Mouse (Mus musculus) embryo, embryonic 9.5 days (tissue): ENCODE data around the gene Rapgef3.

Source experiments
- DNase-seq: peaks from one replicate; pipeline ENCODE4 v3.0.0-alpha.2; 2017; ENCODE audit errors: extremely low spot score

The Rapgef3 gene

GRCm38 (mm10) chr15:97793386-97794153, 25.8 kb upstream of the Rapgef3 start:
- DNase-seq, result no peak

- DNase-seq, result no peak
Observed at GRCm38 (mm10) chr15:97791126-97791700, 23.4 kb upstream of the Rapgef3 start.

GRCm38 (mm10) chr15:97789761-97790505, 22.2 kb upstream of the Rapgef3 start:
- DNase-seq, result peak; percentile 49

GRCm38 (mm10) chr15:97788821-97789220, 21.0 kb upstream of the Rapgef3 start:
- no peak for DNase-seq

- DNase-seq, result no peak
Observed at GRCm38 (mm10) chr15:97787799-97788667, 20.3 kb upstream of the Rapgef3 start.

GRCm38 (mm10) chr15:97787148-97787798, 19.5 kb upstream of the Rapgef3 start:
- DNase-seq, result no peak

- no peak for DNase-seq
Observed at GRCm38 (mm10) chr15:97786412-97787112, 18.8 kb upstream of the Rapgef3 start.

GRCm38 (mm10) chr15:97785731-97786411, 18.1 kb upstream of the Rapgef3 start:
- no peak for DNase-seq

- DNase-seq, result no peak
Observed at GRCm38 (mm10) chr15:97784561-97785161, 16.9 kb upstream of the Rapgef3 start.

- peak; percentile 90 for DNase-seq
Observed at GRCm38 (mm10) chr15:97784092-97784559, 16.4 kb upstream of the Rapgef3 start.

GRCm38 (mm10) chr15:97782749-97783105, 15.0 kb upstream of the Rapgef3 start:
- DNase-seq, result peak; percentile 71

GRCm38 (mm10) chr15:97781961-97782748, 14.4 kb upstream of the Rapgef3 start:
- DNase-seq, result peak; percentile 61

- no peak for DNase-seq
Observed at GRCm38 (mm10) chr15:97780611-97781031, 12.8 kb upstream of the Rapgef3 start.

- no peak for DNase-seq
Observed at GRCm38 (mm10) chr15:97779576-97779975, 11.8 kb upstream of the Rapgef3 start.

GRCm38 (mm10) chr15:97778311-97779098, 10.7 kb upstream of the Rapgef3 start, which contains the start of gene Slc48a1:
Gene Slc48a1, plus strand, starts transcription at chr15:97778520.
- DNase-seq, result no peak

- DNase-seq, result no peak
Observed at GRCm38 (mm10) chr15:97776919-97777318, 9.1 kb upstream of the Rapgef3 start.

- DNase-seq, result peak; percentile 66
Observed at GRCm38 (mm10) chr15:97776514-97776913, 8.7 kb upstream of the Rapgef3 start.

GRCm38 (mm10) chr15:97773961-97774370, 6.2 kb upstream of the Rapgef3 start:
- no peak for DNase-seq
